Mouse (Mus musculus) kidney, postnatal 25 days (tissue): Measurements from ENCODE around the gene Tigd3.

Experiments
- DNase-seq, 2 experiments: peaks; one replicate each; pipeline ENCODE4 v3.0.0; 2021; ENCODE audit warnings: mixed read lengths in 2 of 2

The Tigd3 gene

GRCm38 (mm10) chr19:5874969-5875480 is 18.9 kb downstream of the Tigd3 start, which contains the start of gene Frmd8:
Gene Frmd8, minus strand, starts transcription at chr19:5875274.
- peak; percentile 97 to 98 for DNase-seq

DNA sequence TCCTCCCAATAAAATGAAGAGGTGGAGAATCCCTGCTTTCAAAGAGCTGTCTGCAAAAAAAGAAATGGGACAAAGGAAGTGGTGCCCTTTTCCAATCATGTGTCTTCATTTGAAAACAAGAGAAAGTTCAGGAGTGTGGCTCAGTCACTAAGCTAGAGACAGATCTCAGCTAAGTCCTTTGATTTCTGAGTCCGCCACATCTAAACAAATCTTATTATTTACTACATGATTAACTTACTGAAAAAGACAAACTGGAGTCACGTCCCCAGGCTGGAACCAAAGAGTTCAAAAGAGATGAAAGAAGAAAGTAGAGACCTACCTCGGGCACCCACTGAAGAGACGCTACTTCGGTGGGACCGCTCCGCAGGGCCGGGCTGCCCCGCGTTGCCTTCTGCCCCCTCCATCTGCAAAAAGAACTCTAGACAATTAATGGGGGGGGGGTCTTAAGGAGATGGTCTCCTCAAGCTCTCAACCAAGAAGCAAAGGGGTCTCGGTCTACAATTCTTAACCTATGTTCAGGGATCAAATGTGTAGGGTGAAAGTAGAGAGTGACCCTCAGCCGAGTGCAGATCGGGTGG is 19.5 kb downstream of the Tigd3 start:
- no peak for DNase-seq

- no peak for DNase-seq
These were observed 20.9 kb downstream of the Tigd3 start for GRCm38 (mm10) chr19:5872931-5873556.

DNA sequence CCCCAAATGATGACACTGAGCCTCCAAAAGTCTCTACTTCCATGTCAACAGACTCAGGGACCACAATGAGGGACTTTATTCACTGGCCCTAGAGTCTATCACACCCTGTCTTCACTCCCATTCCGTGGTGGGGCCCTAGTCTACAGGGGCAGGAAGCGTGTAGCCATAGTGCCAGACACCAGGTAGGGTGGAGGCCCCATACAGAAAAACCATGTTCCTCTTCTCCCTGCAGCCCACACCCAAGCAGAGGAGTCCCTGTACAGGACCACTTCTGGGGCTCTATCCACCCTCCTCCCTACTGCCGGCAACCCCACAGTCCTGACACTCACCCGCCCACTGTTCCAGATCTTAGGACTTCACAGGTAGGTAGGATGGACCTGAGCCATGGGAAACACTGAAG is 21.4 kb downstream of the Tigd3 start:
- DNase-seq, result no peak

DNA sequence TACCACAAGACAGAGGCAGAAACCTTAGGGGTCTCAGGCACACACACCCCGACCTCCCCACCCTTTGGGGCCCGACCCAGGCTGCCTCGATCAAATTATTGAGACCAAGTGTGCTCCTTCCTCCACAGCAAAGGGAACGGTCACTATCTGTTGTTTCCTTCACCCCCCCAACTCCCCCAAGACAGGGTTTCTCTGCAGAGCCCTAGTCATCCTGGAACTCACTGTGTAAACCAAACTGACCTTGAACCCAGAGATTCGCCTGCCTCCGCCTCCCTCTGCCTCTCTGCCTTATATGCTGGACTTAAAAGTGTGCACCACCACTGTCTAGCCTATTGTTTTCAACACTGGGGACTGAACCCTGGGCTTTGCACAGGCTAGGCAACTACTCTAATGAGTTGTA is 22.3 kb downstream of the Tigd3 start:
- no peak for DNase-seq

DNA sequence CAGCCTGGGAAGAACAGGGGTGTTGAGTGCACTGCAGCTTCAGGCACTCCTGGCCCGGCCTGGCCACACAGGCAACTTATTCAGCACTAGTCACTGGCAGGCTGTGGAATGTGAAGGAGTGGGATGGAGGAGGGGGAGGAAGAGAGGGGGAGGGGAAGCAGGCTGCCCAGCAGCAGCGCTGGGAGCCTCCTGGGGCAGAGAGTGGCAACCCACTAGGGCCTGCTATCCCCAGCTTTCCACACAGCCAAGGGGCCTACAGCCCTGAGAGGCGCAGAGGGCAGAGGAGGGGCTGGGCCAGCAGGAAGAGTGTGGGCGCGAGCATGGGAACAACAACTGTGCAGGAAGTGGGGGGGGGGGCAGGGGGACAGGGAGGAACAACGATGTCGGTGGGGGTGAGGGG is 22.7 kb downstream of the Tigd3 start:
- DNase-seq, result peak; percentile 39 to 64

DNA sequence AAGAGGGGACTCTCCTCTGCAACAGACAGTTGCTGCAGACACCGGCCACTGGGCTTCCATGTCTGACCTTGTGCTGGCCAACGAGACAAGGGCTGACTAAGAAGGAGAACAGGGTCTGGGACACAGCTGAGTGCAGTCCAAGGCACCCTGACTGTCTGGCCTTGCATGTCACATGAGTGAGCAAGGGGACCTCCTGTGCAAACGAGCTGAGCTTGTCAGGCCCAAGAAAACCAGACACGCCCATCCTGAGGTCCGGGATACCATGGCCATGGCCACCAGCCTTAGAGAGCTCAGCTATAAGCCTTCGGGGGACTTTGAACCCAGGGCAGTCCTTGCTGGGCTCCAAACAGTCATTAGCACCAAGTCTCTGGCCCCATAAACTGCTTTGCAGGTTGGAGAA is 25.9 kb downstream of the Tigd3 start:
- DNase-seq, result no peak

- no peak for DNase-seq
These were observed 29.1 kb downstream of the Tigd3 start for GRCm38 (mm10) chr19:5864710-5865398.

DNA sequence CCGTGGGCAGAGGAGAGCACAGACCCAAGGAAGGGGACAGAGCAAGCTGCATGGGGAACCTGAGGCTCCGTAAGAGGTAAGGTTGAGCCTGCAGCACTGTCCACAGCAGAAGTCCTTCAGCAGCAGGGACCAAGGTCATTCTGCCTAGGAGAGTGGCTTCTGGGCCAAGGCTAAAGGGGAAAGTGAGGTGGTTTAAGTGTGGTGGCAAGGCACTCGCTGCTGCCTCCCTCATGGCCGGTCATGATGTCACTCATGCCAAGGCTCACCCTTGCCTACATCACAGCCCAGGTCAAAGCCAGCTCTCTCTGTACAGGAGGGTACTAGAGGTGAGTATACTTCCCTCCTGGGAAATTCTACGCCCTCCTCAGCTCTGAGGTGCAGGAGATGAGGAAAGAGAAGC is 30.2 kb downstream of the Tigd3 start:
- DNase-seq, result no peak

DNA sequence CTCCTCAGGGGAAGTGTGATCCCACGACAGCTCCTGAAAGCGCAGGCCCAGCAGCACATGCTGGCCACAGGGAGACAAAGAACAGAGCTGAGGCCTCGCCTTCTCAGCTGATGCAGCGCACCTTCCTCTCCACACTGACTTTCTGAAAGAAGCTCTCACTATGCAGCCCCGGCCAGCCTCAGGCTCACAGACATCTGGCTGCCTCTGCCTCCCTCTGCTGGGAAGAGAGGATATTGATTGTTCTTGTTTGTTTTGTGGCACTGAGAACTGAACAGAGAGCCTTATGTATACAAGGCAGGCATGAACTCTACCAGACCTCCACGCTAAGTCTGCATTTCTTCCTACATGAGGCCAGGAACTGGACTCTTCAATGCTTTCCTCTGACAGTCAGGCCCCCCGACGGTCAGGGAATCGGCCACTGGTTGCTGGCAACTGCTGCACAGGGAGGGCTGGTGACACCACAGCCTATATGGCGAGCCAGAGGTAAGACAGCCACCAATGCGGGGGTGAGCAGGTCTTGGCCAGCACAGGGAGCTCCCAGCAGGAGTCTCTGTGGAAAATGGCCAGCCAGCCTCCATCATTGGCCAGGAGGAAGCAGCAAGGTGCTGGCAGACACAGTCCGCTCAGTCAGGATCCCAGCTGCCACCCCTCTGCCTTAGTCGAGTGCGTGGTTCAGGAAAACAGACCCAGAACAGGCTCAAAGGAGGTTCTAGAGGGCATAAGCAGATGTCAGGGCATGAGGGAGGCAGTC is 31.4 kb downstream of the Tigd3 start:
- no peak for DNase-seq

- DNase-seq, result no peak
These were observed 37.3 kb downstream of the Tigd3 start for GRCm38 (mm10) chr19:5856604-5857003.

- DNase-seq, result no peak
These were observed 41.8 kb downstream of the Tigd3 start for GRCm38 (mm10) chr19:5852035-5852722.

DNA sequence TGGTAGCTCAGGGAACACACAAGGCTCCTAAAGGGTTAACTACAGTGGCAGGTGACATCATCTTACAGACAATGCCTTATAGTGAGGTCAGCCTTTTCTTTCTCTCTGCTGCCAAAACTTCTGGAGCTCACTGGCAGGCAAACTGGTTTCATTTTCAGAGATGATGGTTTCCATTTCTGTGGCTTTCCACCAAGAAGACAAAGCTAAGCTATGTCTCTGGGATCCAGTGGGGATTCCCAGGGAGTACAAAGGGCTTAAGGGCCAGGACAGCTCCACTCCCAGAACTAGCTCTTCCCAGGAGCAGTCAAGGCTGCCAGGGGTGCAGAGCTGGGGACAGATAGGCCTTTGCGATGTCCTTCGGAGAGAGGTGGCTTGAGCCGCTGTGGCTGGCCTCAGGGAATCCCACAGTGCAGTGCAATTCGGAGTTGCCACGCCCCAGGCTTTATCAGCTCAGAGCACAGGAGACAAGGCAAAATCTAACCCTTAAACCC is 42.4 kb downstream of the Tigd3 start:
- no peak for DNase-seq

GRCm38 (mm10) chr19:5850860-5851259 is 43.1 kb downstream of the Tigd3 start:
- no peak for DNase-seq

DNA sequence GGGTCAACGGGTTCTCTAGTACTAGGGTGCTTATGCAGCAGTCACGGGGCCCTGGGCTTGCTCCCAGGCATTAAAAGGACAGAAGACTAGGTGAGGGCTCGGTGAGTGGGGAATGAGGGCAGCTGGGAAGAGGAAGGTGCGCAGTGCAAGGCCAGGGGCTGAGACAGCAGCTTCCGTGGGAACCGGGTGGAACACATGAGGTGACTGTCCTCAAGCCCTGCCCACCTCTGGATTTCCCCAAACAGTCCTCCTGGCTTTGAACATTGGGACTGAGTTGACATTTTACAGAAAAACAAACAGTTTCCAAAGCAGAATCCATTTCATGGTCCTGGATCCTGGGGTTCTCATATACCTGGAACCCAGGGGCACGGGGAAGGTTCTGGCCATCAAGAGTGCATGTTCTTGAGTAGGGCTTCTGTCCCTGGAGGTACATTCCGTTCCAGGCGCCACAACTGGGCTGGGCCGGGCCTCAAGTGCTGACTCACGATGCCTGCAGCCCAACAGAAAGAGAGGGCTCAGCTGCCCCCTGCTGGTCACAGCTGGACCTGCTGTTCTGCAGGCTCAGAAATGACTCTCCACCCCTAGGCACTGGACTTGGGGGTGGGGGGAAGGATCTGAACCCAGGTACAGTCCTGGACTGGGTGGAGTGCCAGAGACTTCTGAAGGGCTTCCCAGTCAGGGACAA is 44.0 kb downstream of the Tigd3 start:
- peak; percentile 97 to 98 for DNase-seq

DNA sequence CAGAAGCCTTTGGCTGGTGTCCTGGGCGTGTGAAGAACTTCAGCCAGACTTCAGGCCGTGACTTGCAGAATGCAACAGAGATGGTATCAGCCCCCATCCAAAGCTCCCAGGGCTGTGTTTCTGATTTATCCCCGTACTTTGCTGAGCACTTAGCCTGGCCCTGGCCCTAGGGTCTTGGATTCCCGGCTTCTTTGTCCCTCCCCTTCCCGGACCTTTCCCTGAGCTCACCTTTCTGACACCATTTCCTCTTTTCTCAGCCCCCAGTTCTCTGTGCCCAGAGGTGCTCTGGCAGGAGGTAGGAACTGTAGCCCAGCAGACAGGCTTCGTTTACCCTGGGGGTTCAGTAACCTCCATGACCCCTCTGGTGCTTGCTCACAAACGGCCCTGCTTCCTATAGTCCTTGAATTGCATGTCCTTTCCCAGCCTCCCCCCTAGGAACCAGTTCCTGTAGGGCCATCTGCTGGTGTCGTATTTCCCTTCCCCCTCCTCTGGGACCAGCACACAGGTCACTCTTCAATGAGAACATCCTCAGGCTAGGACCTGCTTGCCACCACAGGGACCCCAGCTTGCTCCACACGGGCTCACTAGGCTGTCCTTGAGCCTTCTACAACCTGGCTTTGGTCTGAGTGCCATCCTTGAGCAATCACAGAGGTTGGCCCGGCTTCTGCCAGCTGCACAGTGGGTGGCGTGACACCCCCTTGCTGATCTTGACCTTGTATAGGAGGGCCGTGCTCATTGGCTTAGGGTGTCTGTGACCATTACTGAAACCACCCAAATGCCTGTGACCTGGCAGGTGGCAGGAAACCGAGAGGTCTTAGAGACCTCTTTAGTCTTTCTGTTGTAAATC is 44.9 kb downstream of the Tigd3 start:
- peak; percentile 43 to 78 for DNase-seq

DNA sequence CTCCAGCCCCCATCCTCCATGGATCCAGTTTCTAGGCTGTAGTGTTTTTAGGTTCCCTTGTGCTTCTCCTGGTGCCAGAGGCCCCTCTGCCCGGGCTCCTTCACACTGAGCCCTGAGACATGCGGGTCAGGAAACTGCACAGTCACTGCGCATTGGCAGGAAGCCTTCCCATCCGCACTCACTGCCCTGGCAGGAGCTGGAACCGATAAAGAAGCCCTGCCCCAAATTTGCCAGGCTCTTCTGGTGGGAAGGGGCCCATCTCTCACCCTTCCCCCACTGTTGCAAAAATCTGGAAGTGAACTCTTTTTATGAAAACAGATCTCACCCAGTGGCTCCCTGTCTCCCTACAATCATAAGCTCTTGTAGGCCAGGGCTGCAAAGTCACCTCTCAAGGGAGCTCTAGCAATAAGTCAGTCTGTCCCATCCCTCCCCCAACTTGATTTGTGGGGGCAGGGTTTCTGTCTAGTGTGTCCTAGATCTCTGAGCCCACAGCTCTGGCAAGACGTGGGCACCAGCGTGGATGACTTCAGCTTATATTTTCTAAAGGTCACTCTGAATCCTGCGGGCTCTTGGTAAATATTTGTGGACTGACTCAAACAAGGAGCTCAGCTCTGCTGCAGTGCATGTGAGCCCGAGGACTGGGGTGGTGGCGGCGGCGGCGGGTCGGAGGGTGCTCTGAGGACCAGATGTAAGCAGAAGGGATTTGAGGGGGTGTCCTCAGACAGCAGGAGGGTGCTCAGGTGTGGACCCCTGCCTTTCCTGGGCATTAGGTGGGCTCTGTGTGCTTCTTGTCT is 45.7 kb downstream of the Tigd3 start:
- DNase-seq, result peak; percentile 79 to 92

DNA sequence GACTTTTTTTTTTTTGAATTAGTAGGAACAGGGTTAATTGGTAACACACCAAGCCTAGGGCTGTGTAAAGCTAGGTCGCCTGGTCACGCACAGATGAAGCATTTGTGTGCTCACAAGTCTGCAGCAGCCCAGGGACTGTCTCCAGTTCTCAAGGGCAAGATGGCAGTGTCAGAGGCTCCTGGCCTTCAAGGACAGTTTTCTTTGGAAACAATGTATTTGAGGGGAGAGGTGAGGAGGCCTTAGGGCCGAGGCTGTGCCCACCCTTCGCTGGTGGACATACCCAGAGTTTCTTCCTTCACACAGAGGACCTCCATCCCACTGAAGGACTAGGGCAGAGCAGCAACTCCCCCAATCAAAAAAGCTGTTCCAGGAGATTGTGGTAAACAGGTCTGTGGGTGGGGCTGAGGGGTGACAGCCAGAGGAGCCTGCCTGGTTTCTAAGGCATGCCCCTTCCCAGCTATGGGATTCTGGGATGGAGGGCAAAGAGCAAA is 46.6 kb downstream of the Tigd3 start:
- peak; percentile 64 to 89 for DNase-seq

DNA sequence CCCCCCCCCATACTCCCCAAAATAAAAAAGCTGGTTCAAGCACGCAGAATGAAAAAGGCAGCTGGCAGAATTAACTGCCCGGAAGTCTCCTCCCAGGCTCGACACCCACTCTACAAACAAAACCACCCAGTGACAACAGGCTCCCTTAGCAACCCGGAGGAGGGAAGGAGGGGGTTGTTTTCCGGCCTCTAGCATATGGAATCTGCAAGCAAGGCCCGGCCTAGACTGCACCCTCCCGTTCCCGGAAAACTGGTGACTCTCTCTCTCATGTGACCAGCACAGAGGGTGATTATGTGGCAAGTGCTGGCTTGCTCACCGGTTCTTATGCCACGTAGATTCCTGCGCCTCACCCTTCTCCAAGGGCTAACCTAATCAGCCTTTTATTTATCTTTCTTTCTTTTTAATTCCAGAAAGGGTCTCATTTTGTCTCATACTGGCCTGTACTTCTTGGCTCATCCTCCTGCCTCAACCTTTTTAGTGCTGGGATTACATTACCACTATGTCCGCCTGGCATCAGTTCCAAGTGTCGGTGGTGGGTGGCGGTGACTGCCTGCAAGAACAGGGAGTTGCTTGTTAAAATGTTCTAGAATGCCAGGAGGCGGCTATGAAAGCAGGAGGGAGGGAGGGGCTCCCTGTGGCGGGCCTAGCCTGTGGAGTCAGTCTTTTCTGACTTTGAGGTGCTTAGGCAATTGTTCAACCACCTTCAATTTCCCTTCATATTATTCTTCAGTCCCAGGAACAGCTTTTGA is 47.2 kb downstream of the Tigd3 start:
- peak; percentile 84 to 96 for DNase-seq
